Mouse (Mus musculus) gastrocnemius, postnatal 10 days (tissue): ENCODE data around the gene Vps29. TPM values are rescaled to one million over a fixed set of nuclear protein-coding genes. Genes with fewer than 3 reads are reported as not detected.

Experiments used
- DNase-seq: peaks from one replicate; pipeline ENCODE4 v3.0.0; 2021; ENCODE audit warnings: mixed read lengths
- total RNA-seq, 2 experiments: library from RNA; stranded (reverse); gene quantifications; 2 replicates each; pipeline ENCODE4 v1.2.3; 2021

Gene Vps29
- total RNA-seq, 2 experiments from 2014 or later = 60.3 to 72.5 TPM

DNA sequence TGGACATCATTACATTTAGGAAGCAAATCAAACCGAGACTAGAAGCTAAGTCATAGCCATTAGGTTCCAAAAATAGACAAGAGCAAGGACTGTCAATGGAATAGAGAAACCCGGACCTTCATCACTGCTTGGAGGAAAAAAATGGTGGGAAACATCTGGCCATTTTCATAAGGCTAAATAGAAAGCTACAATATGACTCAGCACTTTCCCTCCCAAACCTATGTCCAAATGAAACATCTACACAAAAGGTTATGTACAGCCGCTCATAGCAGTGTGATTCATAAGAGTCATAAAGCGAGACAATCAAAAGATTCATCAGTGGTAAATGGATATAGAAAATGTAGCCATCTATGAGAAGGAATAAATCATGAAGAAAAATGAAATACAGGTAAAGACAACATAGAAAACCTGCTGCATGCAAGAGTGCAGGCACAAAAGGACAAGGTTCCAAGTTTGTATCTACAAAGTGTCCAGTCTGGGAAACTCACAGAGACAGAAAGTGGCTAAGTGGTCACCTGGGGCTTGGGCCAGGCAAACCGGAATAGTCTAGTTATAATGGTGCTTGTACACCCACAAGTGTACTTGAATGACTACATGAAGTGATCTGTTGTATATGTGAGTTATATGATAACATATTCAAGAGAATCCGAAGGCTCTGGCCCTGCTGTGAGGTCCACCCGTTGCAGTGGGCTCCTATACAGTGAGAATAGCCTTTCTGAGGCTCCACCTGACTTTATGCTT is 17.4 kb upstream of the Vps29 start:
- DNase-seq = no peak

DNA sequence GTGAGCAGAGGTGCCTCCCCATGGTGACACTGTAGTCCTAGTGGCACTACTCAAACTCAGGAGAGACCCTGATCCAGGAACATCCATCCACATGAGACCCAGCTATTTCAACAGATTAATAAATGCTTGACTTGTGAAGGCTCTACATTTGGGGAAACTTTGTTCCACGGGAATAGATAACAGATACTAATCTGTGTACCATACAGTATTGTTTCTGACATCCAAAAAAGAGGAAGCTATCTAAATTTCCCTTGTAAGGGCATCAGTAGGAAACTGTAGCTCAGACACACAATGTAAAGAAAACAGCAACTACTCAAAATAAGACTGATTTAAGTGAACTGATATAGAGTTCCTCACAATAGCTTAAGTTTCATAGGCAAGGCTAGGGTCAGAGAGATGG is 11.3 kb upstream of the Vps29 start:
- no peak for DNase-seq

DNA sequence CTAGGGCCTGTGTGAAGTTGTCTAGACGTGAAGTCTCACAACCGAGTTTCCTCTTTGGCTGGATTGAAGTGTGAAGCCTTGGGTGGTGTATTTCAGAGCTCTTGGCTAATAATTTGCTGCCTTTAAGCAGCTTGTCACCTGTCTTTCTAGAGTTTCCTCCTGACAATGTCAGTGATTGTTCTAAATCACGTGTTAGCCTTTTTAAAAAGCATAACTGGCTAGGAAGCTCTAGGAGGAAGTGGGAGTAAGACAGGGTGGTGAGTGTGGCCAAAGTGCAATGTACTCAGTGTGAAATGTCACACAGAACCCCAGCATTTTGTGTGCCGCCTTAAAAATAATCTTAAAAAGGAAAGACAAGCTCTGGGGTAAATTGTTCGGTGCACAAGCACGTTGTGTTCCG is 10.4 kb upstream of the Vps29 start:
- DNase-seq = no peak

DNA sequence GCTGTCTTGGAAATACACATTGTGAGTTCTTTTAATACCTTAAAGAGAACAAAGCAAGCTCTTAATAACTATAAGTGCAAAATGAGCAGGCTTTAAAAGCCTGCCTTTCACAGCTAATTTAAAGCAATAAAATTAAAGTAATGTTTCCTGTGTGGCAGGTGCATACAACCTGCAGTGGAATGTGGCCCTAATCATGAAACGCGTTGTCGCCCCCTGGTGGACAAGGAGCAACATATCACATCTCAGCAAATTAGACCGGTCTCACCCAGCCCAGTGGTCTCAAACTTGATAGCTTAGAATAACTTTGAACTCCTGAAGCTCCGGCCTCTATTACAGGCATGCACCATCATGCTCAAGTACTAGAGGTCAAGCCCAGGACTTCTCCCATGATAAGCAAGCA is 9.9 kb upstream of the Vps29 start:
- peak; percentile 80 for DNase-seq

DNA sequence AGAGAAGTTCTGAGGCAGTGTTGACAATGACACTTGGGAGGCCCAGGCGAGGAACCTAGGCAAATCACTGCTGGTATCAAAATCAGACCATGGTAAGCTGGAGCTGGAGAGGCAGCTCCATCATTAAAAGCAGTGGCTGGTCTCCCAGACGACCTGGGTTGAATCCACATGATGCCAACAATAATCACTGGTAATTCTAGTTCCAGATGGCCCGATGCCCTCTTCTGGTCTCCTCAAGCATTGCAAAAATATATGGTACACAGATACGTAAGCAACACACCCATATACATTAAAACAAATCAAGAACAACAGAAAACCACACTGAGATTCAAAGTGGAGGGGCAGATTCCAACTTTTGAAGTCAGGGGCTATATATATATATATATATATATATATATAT is 8.4 kb upstream of the Vps29 start:
- DNase-seq = no peak

DNA sequence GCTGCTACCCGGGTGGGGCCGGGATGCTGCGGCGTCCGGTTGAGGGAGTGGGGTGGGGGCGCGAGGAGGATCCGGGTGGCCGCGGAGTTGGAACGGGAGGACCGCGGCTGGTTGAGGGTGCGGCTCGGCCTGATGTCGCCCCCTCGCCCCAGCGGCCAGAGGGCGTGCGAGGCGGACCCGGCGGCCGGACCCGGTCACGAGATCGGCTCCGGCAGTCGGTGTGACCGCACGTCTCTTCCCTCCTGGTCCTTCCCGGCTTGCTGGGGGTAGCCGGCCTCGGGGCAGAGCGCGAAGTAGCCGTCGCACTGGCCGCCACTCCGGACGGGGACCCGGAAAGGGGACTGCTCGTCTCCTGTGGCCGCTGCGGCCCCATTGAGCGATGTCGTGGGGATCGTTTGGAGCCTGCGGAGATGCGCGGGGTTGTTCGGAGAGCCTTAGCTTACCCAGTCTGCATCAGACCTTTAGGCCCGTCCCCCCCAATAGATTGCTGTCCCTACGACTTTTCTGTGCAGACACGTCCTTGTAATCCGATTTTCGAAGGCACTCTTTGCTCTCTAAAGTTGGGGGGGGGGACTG is 411 bp downstream of the Vps29 start:
- no peak for DNase-seq

DNA sequence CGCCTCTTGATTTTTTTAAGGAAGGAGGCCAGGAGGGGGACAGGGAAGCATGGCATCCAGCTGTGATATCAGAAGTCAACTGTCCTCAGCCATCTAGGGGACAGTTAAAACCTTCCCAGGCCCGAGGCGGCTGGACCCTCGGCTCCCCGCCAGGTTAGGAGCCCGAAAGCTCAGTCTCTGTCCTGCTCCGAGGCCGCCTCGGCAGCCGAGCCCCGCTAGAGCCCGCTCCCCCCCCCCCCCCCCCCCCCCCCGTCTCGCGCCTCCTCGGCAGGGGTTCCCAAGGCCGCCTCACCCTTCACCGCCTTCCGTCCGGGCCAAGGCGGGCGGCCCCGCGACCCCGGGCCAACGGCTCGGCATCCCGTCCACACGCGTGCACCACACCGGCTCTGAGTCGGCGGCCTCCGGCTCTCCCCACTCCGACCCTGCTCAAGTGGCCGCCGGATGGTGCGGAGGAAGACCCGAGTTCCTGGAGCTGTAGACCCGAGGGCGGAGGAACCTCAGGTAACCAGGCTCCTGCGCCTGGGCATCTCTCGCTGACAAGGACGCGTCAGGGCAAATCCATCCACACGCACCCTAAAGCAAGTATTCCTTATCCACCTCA is 17.5 kb downstream of the Vps29 start, which contains the start of gene Gpn3:
Gpn3 (plus strand) TSS at position 286 of the 601 bp plus-strand sequence.
- peak; percentile 51 for DNase-seq

DNA sequence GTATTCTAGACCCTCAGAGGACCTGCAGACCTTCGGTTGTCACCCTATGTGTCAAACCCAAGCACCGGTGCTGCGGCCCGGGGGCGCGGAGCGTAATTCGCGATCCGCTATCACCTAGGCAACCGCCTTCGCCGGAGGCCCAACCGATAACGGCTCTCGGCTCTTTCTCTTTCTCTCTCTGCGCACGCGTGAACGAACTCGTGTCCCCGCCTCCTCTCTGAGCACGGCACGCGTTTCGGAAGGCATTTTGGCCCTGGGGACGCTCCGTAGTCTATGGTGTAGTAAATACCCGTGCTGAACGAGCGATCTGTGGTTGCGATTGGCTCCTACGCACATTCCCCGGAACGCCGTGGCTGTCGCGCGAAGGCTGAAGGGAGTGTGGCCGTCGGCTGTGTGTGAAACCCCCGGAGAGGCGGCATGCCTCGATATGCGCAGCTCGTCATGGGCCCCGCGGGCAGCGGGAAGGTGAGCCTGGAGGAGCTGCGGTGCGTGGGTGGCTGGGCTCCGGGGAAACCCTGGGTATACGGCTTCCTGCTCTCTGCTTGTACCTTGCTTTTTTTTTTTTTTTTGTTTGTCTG is 18.1 kb downstream of the Vps29 start, which contains the start of gene Fam216a:
Fam216a (minus strand) TSS at position 173 of the 578 bp plus-strand sequence.
- peak; percentile 98 for DNase-seq

DNA sequence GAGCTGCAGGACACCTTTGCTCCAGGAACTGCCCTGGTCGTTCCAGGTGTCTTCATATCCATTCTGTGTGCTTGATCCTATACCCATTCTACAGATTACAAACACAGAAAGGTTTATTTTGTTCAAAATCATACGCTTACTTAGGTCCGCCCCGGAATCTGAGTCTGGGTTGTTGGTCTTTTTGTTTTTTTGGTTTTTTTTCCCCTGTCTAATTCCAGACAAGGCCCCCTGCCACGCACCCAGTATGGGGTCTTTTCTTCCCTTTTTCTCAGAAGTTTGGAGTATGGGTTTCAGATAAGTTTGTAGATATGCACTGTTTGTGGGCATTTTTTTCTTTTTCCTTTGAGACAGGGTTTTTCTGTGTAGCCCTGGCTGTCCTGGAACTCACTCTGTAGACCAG is 18.7 kb downstream of the Vps29 start:
- DNase-seq = no peak

DNA sequence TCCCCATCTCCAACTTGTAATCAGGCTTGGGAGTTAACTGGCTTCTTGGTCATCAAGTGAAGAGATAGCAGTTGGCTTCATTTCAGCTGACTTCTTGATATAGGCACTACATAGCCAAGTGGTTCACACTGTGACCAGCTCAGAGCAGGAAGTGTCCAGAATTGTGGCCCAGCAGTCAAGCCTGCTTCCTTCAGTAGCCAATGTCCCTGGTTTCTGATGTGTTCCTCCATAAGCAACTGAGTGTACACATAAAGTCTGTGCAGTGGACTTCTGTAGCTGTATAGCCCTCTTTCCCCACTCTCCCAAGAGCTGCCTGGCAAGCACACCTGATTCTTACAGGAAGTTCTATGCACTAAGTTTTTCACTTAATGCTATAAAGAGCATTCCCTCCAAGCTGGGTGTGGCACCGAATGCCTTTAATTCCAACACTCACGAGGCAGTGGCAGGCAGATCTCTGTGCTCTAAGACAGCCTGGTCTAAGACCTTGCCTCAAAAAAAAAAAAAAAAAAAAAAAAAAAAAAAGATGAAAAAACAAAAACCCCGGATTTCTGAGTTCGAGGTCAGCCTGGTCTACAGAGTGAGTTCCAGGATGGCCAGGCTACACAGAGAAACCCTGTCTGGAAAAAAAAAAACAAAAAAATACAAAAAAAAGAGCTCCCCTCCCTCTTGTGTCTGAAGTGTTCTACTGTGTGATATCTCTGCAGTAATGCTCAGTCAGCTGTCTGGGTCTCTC is 23.1 kb downstream of the Vps29 start:
- DNase-seq = no peak

DNA sequence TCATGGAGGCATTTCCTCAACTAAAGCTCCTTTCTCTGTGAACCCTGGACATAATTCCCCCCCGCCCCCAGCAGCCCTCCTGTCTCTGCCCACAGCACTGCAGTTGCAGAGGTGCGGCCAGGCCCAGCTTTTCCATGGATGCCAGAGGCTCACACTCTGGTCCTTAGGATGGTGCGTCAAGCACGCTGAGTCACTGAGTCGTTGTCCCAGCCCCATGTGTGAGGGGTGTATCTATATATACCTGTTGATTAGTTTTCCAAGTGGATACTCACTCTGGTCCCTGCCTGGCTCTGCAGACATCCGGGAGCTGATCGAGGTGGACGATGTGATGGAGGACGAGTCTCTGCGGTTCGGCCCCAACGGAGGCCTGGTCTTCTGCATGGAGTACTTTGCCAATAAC is 24.0 kb downstream of the Vps29 start:
- DNase-seq = no peak

DNA sequence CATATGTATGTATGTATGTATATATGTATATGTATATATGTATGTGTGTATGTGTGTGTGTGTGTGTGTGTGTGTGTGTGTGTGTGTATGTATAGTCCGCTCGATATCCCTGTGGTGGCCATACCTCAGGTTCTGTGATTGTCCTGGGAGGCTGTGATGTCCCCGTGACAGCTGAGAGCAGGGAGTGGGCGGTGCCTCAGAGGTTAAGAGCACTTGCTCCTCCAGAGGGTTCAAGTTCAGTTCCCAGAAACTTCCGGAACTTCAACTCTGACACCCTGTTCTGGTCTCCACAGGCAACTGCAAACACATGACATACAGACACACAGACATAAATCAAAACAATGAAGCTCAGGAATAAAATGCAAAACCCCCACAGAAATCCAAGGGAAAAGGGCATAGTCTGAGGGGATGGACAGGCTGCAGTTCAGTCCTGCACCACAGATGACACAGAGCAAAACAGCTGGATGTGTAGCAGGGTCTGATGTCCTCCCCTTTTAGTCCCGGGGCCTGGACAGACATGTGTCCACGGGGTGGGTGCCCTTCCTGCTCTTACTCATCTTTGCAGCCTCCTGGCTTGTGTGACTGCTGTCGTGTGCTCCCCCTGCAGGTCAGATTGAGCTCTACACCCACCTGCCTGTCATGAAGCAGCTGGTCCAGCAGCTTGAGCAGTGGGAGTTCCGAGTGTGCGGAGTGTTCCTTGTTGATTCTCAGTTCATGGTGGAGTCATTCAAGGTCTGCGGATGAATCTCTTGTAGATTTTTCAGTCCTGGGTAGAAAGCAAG is 25.4 kb downstream of the Vps29 start:
- DNase-seq = peak; percentile 74

DNA sequence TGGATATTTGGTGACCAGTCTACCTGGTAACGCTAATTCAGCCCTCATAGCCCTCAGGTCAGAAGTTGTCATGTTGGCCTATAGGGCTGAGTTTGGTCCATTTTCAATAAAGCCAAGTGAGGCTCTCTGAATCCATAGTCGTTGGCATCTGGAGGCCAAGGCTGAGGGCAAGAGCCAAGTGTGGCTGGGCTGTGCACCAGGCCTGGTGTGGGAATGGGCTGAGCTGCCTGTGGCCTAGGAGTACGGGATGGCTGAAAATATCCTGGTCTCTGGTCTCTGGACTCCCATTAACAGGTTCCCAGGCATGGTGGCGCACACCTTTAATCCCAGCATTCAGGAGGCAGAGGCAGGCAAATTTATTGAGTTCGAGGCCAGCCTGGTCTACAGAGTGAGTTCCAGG is 35.8 kb downstream of the Vps29 start:
- no peak for DNase-seq

DNA sequence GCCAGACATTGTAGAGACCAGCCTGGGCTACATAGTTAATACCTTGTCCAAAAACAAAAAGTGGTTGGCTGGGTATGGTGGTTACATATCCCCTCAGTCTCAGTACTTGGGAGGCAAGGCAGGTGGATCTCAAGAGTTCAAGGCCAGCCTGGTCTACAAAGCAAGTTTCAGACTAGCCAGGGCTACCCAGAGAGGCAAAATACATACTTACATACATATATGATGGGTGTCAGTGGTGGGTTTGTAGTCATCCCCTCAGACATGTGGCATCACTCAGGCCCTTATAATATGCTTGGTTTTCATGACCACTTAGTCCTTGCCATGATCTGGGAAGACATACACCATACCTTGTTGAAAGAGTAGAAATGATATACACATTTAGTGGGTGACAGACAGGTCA is 36.5 kb downstream of the Vps29 start:
- DNase-seq = no peak

DNA sequence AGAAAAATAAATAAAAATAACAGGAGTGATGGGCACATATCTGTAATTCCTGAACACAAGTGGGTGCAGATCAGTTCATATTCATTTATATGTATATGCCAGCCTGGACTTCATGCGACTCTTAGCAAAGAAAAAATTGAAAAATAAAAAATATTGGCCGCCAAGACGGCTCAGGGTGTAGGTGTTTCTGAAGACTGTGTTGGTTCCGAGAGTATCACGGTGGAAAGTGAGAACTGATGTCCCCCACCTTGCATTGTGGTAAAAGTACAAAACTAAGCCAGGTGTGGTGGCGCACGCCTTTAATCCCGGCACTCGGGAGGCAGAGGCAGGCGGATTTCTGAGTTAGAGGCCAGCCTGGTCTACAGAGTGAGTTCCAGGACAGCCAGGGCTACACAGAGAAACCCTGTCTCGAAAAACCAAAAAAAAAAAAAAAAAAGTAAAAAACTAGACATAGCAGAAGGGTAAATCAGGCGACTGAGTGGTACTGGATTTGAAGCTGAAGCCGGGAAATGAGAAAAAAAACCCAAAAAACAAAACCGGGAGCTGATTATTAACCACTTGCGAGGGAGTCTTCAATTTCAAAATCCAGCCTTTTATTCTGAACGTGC is 37.1 kb downstream of the Vps29 start:
- no peak for DNase-seq

DNA sequence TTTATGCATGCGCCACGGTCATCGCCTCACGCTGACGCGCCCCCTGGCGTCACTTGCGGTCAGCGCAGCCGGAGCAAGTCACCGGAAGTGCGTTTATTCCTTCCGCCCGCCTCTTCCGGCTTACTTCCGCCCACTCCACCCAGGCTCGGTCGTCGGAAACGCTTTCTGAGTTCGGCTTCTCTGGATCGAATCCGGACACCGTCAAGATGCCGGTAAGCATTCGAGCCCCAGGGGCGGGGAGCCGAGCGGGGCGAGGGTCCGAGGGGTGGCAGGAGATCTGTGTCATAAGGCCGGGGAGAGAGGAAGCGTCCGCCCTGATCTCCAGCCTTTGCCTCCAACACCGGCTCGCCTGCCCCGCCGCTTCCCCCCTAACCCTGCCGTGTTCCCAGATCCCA is 37.6 kb downstream of the Vps29 start, which contains the start of gene Arpc3:
Arpc3 (plus strand) TSS at position 93 of the 395 bp plus-strand sequence.
- DNase-seq = peak; percentile 95

DNA sequence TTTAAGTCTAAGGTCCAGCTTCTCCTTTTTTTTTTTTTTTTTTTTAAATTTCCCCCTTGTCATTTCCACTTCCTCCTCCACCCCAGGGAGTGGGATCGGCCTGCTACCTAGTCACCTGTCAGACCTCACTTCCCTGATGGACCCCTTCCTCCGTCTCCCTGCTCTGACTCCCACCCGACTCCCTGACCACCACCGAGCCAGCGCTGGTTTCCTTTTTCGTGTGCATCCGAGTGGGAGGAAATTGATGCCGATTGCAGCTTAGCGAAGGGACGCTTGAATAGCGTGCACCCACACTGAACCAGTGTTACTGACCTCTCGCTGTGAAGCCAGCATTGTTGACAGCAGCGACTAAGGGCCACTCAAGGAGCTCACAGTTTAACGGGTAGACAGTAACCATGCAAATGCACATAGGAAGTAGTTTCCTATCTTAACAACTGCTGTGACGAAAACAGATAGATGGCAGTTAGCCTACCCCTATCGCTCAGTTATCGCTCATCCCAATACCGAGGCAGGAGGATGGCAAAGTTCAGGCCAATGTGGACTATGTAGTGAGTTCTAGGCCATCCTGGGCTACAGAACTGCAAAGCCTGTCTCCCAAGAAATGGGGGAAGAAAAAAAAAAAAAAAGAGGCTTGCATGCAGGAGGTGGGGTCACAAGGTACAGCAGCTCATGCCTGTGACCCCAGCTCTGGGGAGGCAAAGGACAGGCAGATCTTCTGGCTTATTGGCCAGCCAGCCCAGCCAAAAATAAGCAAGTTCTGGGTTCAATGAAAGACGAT is 38.2 kb downstream of the Vps29 start:
- DNase-seq = peak; percentile 24

DNA sequence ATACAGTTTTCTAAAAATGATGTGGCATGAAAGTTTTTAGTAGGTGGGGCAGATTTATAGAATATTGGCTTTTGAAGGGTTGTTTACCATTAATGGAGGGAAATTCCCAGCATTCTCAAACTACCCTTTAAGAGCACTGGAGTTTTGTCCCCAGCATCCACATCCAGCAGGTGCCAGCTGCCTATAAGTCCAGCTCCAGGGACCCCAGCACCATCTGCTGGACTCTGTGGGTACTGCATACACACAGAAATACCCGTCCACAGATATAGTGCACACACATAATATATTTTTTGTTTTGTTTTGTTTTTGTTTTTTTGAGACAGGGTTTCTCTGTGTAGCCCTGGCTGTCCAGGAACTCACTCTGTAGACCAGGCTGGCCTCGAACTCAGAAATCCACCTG is 39.7 kb downstream of the Vps29 start:
- DNase-seq = peak; percentile 78

DNA sequence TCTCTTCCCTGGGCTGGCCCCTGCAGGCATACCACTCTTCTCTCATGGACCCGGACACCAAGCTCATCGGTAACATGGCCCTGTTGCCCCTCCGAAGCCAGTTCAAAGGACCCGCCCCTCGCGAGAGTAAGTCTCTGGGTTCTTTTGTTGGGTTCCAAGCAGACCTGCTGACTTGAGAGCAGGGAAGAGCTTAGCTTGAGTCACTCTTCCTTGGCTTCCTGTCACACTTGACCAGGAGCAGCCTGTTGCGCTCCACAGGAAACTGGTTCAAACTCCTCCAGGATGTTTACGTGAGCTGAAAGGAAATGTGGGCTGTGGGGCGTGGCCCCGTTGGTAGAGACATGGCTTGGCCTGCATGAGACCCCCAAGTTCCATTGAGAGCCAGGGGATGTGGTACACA is 42.6 kb downstream of the Vps29 start:
- DNase-seq = no peak

DNA sequence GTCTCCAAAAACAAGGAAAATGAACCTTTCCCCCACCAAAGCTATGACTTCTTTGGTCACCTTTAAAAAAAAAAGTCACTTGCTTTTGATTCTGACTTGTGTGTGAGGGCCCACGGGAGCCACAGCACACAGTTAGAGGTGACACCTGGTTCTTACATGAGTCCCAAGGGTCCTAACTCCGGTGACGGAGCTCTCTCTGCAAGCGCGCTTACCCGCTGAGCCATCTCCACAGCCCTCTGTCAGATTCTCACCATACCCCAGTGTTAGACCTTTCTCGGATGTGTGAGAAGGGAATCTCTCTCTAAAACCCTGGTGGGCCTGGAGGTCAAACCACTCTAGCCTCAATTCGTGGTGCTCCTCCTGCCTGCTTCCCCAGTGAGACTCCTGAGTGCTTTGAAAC is 43.3 kb downstream of the Vps29 start:
- no peak for DNase-seq
